Mouse (Mus musculus): ENCODE data around the gene Gm21992. TPM values are rescaled to one million over a fixed set of nuclear protein-coding genes. Genes with fewer than 3 reads are reported as not detected.

Gm21992 gene
- total and polyA plus RNA-seq, 3 experiments, result 8.0 to 16.9 (median 9.3) TPM

DNA sequence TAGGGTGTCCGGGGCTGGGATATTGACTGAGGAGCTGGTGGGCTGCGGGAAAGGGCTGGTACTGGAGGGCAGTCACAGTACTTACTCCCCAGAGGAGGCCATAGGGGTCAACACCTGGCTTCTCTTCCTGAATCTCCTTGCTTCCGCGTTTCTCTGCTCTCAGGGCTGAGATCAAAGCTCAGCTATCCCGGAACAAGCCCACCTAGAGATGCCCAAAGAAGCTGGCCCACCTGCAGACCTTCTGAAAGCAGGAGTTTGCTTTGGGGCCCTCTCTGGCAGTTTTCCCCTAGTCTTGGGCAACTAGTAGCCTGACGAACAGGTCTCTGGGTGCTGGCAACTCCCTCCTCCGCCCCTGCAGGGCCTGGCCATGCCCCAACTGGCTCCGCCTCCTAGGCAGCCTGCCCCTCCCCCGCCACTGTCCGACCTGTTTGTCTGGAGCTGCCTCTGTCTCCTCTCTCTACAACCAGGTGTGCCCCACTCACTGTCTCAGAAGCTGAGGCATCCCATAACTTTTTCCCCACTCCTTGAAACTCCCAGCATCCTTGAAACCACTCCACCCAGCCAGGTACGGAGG lies 90.7 kb downstream of the Gm21992 start:
- intact Hi-C loops (cut with DNase I), result no loop called here
- DNase-seq, result no peak
- Histone ChIP-seq H3K4me1 (ENCODE audit: control insufficient read depth, insufficient read depth, low read length) (no peaks in the 10 kb centered on the region), H3K9ac (ENCODE audit: low read depth, low read length) (no peak overlapping the region), H3K36me3 (ENCODE audit: control insufficient read depth, insufficient read depth, low read length) (no peaks in the 10 kb centered on the region), H3K27ac (no peak overlapping the region), H3K4me3 (no peak overlapping the region), H3K79me2 (replicated peaks; ENCODE audit: control insufficient read depth, insufficient read depth, low read length) (no peaks in the 10 kb centered on the region), H3K27me3 (ENCODE audit: control insufficient read depth, insufficient read depth, low read length) (no peaks in the 10 kb centered on the region; the same call in 1 of the 2 replicates)
- TF ChIP-seq CTCF (IDR thresholded peaks at IDR 0.05), result no peak
- no peak for TF ChIP-seq POLR2A (IDR thresholded peaks at IDR 0.05; ENCODE audit: insufficient read depth, low read depth, low read length)
- TF ChIP-seq EP300 (IDR thresholded peaks at IDR 0.05; ENCODE audit: insufficient read depth, low read depth, low read length), result no peak
- WGBS, result 16% methylated on average over 11 of the region's 11 CpGs

DNA sequence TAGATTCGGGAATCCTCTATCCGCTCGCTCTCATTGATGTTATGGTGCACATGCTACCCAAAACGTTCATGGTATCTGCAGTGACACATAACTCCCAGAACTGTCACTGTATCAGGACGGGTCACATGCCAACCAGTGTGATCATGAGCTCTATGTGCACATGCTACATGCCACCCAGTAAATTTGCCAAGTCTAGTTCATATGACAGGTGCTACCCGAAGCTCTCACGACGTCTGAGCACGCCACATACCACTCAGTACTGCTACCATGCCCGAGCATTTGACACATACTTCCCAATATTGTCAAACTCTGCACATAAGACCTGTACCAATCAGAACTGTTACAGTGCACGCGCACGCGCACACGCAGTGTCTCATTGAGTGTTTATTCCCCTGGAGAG lies 91.3 kb downstream of the Gm21992 start:
- intact Hi-C loops (cut with DNase I), result no loop called here
- H3K36me3 ChIP-seq (ENCODE audit: control insufficient read depth, insufficient read depth, low read length), result no peaks in the 10 kb centered on the region
- no peak for DNase-seq
- H3K79me2 ChIP-seq (replicated peaks; ENCODE audit: control insufficient read depth, insufficient read depth, low read length), result no peaks in the 10 kb centered on the region
- no peaks in the 10 kb centered on the region for H3K4me1 ChIP-seq (ENCODE audit: control insufficient read depth, insufficient read depth, low read length)
- no peak overlapping the region for H3K27ac ChIP-seq
- TF ChIP-seq EP300 (IDR thresholded peaks at IDR 0.05; ENCODE audit: insufficient read depth, low read depth, low read length) (no peak), CTCF (IDR thresholded peaks at IDR 0.05) (no peak)
- no peaks in the 10 kb centered on the region; the same call in 1 of the 2 replicates for H3K27me3 ChIP-seq (ENCODE audit: control insufficient read depth, insufficient read depth, low read length)
- H3K4me3 ChIP-seq, result no peak overlapping the region
- no peak overlapping the region for H3K9ac ChIP-seq (ENCODE audit: low read depth, low read length)
- 81% methylated on average over 15 of the region's 15 CpGs for WGBS

DNA sequence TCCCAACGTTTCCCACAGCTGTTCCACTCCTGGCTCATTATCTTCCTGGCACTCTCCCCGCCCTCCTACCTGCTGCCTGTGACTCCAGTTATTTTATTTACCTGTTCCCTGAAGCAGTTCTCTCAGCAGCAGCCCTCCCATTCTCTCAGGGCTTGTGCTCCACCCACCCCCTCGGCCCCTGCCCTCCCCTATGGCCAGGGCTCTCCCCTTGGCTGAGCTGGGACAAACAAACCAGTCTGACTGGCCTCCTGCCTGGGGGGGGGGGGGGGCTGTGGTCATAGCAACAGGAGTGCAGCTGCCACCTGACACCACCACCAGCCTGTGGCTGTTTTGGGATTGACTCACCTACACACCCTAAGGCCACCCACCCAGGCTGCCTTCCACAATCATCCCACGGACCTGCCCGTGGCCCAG lies 92.1 kb downstream of the Gm21992 start:
- H3K4me1 ChIP-seq (ENCODE audit: control insufficient read depth, insufficient read depth, low read length), result no peaks in the 10 kb centered on the region
- no peak for DNase-seq
- no peak for TF ChIP-seq EP300 (IDR thresholded peaks at IDR 0.05; ENCODE audit: insufficient read depth, low read depth, low read length)
- no peak for TF ChIP-seq CTCF (IDR thresholded peaks at IDR 0.05)
- TF ChIP-seq POLR2A (IDR thresholded peaks at IDR 0.05; ENCODE audit: insufficient read depth, low read depth, low read length), result no peak
- H3K36me3 ChIP-seq (ENCODE audit: control insufficient read depth, insufficient read depth, low read length), result no peaks in the 10 kb centered on the region
- WGBS, result 29% methylated on average over 5 of the region's 5 CpGs
- peaks cover 1% of the 10 kb centered on the region; the same call in 1 of the 2 replicates for H3K27me3 ChIP-seq (ENCODE audit: control insufficient read depth, insufficient read depth, low read length)
- H3K27ac ChIP-seq, result no peak overlapping the region
- no peaks in the 10 kb centered on the region for H3K79me2 ChIP-seq (replicated peaks; ENCODE audit: control insufficient read depth, insufficient read depth, low read length)
- H3K9ac ChIP-seq (ENCODE audit: low read depth, low read length), result no peak overlapping the region
- H3K4me3 ChIP-seq, result no peak overlapping the region
- intact Hi-C loops (cut with DNase I), result no loop called here

DNA sequence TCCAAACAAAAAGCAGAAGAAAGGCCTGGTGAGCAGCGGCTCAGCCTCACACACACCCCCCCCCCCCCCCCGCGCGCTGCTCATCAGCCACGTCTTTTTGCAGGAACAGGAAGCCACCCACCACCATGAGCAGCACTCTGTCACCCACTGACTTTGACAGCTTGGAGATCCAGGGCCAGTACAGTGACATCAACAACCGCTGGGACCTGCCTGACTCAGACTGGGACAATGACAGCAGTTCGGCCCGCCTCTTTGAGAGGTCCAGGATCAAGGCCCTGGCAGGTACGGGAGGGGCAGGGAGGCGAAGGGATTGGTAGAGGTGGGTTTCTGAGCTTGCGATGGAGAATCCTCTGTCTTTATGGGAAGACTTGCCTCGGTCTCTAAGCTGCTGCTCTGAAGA lies 92.7 kb downstream of the Gm21992 start:
- no peak overlapping the region for H3K27ac ChIP-seq
- TF ChIP-seq POLR2A (IDR thresholded peaks at IDR 0.05; ENCODE audit: insufficient read depth, low read depth, low read length), result no peak
- TF ChIP-seq CTCF (IDR thresholded peaks at IDR 0.05), result no peak
- TF ChIP-seq EP300 (IDR thresholded peaks at IDR 0.05; ENCODE audit: insufficient read depth, low read depth, low read length), result no peak
- no peaks in the 10 kb centered on the region for H3K4me1 ChIP-seq (ENCODE audit: control insufficient read depth, insufficient read depth, low read length)
- DNase-seq, result no peak
- 28% methylated on average over 12 of the region's 12 CpGs for WGBS
- H3K27me3 ChIP-seq (ENCODE audit: control insufficient read depth, insufficient read depth, low read length), result peaks cover 2% of the 10 kb centered on the region; the same call in 1 of the 2 replicates
- no peak overlapping the region for H3K4me3 ChIP-seq
- intact Hi-C loops (cut with DNase I), result no loop called here
- no peaks in the 10 kb centered on the region for H3K36me3 ChIP-seq (ENCODE audit: control insufficient read depth, insufficient read depth, low read length)
- H3K79me2 ChIP-seq (replicated peaks; ENCODE audit: control insufficient read depth, insufficient read depth, low read length), result no peaks in the 10 kb centered on the region
- H3K9ac ChIP-seq (ENCODE audit: low read depth, low read length), result no peak overlapping the region

DNA sequence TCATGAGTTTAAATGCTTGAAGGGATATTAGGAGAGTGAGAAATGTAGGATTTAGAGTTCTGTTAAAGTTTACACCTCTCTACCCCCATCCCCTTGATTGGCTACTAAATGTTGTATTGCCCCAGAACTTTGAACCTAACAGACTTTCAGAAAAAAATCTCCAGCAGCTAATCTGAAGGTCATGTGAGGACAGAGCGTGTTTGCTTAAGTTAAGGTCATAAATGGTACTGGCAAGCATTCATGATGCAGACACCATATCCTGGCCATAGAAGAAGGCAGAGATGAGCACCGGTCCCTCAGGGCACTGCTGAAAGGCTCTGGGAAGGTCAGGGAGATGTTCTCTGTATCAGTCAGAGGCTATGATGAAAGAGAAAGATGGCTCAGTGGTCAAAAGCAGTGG lies 94.1 kb downstream of the Gm21992 start:
- DNase-seq, result no peak
- intact Hi-C loops (cut with DNase I), result no loop called here
- H3K36me3 ChIP-seq (ENCODE audit: control insufficient read depth, insufficient read depth, low read length), result no peaks in the 10 kb centered on the region
- peaks cover 4% of the 10 kb centered on the region; the same call in 1 of the 2 replicates for H3K27me3 ChIP-seq (ENCODE audit: control insufficient read depth, insufficient read depth, low read length)
- TF ChIP-seq POLR2A (IDR thresholded peaks at IDR 0.05; ENCODE audit: insufficient read depth, low read depth, low read length) (no peak), CTCF (IDR thresholded peaks at IDR 0.05) (no peak), EP300 (IDR thresholded peaks at IDR 0.05; ENCODE audit: insufficient read depth, low read depth, low read length) (no peak)
- H3K27ac ChIP-seq, result no peak overlapping the region
- no peak overlapping the region for H3K9ac ChIP-seq (ENCODE audit: low read depth, low read length)
- H3K4me1 ChIP-seq (ENCODE audit: control insufficient read depth, insufficient read depth, low read length), result no peaks in the 10 kb centered on the region
- no peaks in the 10 kb centered on the region for H3K79me2 ChIP-seq (replicated peaks; ENCODE audit: control insufficient read depth, insufficient read depth, low read length)
- H3K4me3 ChIP-seq, result no peak overlapping the region
- 92% methylated on average over 2 of the region's 2 CpGs for WGBS

DNA sequence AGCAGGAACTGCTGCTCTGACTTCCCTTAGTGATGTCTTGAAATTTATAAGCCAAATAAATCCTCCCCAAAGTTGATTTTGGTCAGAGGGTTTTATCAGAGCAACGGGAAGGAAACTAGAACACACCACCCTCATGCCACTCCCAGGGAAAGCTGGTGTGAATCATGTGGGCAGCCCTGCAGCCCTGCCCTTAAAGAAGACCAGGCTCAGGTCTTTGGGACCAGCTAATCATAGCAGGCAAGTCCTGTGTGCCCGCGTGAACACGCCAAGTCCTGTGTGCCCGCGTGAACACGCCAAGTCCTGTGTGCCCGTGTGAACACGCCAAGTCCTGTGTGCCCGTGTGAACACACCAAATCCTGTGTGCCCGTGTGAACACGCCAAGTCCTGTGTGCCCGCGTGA lies 94.7 kb downstream of the Gm21992 start:
- WGBS, result 94% methylated on average over 14 of the region's 14 CpGs
- no peak for TF ChIP-seq POLR2A (IDR thresholded peaks at IDR 0.05; ENCODE audit: insufficient read depth, low read depth, low read length)
- TF ChIP-seq CTCF (IDR thresholded peaks at IDR 0.05), result no peak
- no peak for TF ChIP-seq EP300 (IDR thresholded peaks at IDR 0.05; ENCODE audit: insufficient read depth, low read depth, low read length)
- Histone ChIP-seq H3K4me3 (no peak overlapping the region), H3K27me3 (ENCODE audit: control insufficient read depth, insufficient read depth, low read length) (peaks cover 6% of the 10 kb centered on the region), H3K36me3 (ENCODE audit: control insufficient read depth, insufficient read depth, low read length) (no peaks in the 10 kb centered on the region), H3K4me1 (ENCODE audit: control insufficient read depth, insufficient read depth, low read length) (no peaks in the 10 kb centered on the region), H3K27ac (no peak overlapping the region), H3K9ac (ENCODE audit: low read depth, low read length) (no peak overlapping the region), H3K79me2 (replicated peaks; ENCODE audit: control insufficient read depth, insufficient read depth, low read length) (no peaks in the 10 kb centered on the region)
- intact Hi-C loops (cut with DNase I), result no loop called here
- DNase-seq, result no peak
